Mouse (Mus musculus) G1E (cell line): ENCODE measurements around the gene Car9. TPM values are rescaled to one million over a fixed set of nuclear protein-coding genes. Genes with fewer than 3 reads are reported as not detected.
"Not testable (repeated sequence)": the region's sequence is repeated elsewhere in the genome, so short reads cannot be mapped to it uniquely, and the experiment has no call there.

ENCODE experiments used
- ATAC-seq: 2 replicates; pipeline ENCODE4 v1.8.0; 2016; ENCODE audit warnings: mild to moderate bottlenecking; ENCODE audit not compliant: insufficient number of reproducible peaks, poor library complexity, low FRiP score, severe bottlenecking; ENCODE audit errors: extremely low read depth
- DNase-seq: peaks from one replicate; pipeline ENCODE4 v3.0.0; 2012; ENCODE audit warnings: low spot score
- H3K27me3 ChIP-seq: 2 replicates; pipeline ENCODE4 v1.6.1; 2012; ENCODE audit warnings: mild to moderate bottlenecking, low read length, inconsistent platforms; ENCODE audit not compliant: insufficient read depth
- H3K36me3 ChIP-seq: replicated peaks from 2 replicates; pipeline ENCODE3; 2012; ENCODE audit warnings: mild to moderate bottlenecking, inconsistent platforms
- H3K4me1 ChIP-seq: 2 replicates; pipeline ENCODE4 v1.6.1; 2012; ENCODE audit warnings: low read depth, low read length, inconsistent platforms, mixed read lengths; ENCODE audit not compliant: insufficient read depth
- H3K4me3 ChIP-seq: 2 replicates; pipeline ENCODE4 v1.5.1; 2012; ENCODE audit warnings: low read depth, mild to moderate bottlenecking, inconsistent platforms, low read length, moderate library complexity, mixed read lengths
- H3K9me3 ChIP-seq: replicated peaks from 2 replicates; pipeline ENCODE4 v1.6.1; 2012; ENCODE audit warnings: inconsistent platforms
- CTCF ChIP-seq: IDR thresholded peaks from 2 replicates; pipeline ENCODE4 v1.5.1; 2012; ENCODE audit warnings: low read depth, low read length, inconsistent platforms, mixed read lengths
- GATA1 ChIP-seq: IDR thresholded peaks from 2 replicates; pipeline ENCODE4 v1.6.1; 2012; ENCODE audit warnings: borderline replicate concordance, low read length, inconsistent platforms, mixed read lengths
- GATA2 ChIP-seq: IDR thresholded peaks from 2 replicates; pipeline ENCODE4 v1.6.1; 2012; ENCODE audit warnings: low read depth, low read length, inconsistent platforms, borderline replicate concordance
- POLR2AphosphoS5 ChIP-seq: IDR thresholded peaks from 2 replicates; pipeline ENCODE4 v1.6.1; 2012; ENCODE audit warnings: low read depth, low read length, inconsistent platforms; ENCODE audit not compliant: insufficient replicate concordance
- TAL1 ChIP-seq: conservative IDR thresholded peaks from 2 replicates; pipeline ENCODE4 v1.6.1; 2012; ENCODE audit warnings: low read depth, low read length, inconsistent platforms, mixed read lengths
- polyA plus RNA-seq: library from polyadenylated mRNA; stranded (reverse); fragments of >175 nt; gene quantifications from 2 replicates; pipeline ENCODE4 v1.2.3, GENCODE M21; 2012
- total RNA-seq, 2 experiments: library from RNA; stranded (forward) in 1 of 2; stranded (reverse) in 1 of 2; fragments of 200-1000 nt in 1 of 2; fragments of >200 nt in 1 of 2; fragmentation: Nextera tagmentation in 1 of 2; gene quantifications; 2 replicates each; pipeline ENCODE4 v1.2.3; 2014 to 2017

Gene Car9
- total and polyA plus RNA-seq, 3 experiments = 0.11 TPM; not detected in 2

DNA sequence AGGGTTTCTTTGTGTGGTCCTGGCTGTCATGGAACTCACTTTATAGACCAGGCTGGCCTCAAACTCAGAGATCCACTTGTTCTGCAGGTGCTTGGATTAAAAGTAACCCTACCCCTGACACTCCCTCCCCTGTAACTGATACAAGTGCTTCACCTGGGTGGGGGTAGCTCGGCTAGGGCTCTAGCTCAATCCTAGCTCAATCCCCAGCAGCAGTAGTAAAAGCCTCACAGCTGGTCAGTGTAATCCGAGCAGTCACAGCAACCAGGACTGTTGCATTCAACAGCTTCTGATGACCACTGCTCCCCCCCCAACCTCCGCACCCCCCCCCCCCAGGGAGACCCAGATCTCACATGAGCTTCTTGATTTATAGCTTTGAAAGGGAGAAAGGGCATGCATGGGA, 35.3 kb downstream of the Car9 start:
- 0 out of 2 replicates have a peak, but pooled peaks cover 3% of the 10 kb centered on the region for H3K4me1 ChIP-seq
- DNase-seq = no peak
- peaks cover 16% of the 10 kb centered on the region for H3K9me3 ChIP-seq
- H3K27me3 ChIP-seq = no peaks in the 10 kb centered on the region
- TF ChIP-seq GATA1 = no peak
- TF ChIP-seq CTCF = no peak
- no peak for TF ChIP-seq TAL1
- TF ChIP-seq POLR2AphosphoS5 = no peak
- no peak for TF ChIP-seq GATA2
- no peak for ATAC-seq
- H3K4me3 ChIP-seq = no peak overlapping the region
- peaks cover 99% of the 10 kb centered on the region for H3K36me3 ChIP-seq

DNA sequence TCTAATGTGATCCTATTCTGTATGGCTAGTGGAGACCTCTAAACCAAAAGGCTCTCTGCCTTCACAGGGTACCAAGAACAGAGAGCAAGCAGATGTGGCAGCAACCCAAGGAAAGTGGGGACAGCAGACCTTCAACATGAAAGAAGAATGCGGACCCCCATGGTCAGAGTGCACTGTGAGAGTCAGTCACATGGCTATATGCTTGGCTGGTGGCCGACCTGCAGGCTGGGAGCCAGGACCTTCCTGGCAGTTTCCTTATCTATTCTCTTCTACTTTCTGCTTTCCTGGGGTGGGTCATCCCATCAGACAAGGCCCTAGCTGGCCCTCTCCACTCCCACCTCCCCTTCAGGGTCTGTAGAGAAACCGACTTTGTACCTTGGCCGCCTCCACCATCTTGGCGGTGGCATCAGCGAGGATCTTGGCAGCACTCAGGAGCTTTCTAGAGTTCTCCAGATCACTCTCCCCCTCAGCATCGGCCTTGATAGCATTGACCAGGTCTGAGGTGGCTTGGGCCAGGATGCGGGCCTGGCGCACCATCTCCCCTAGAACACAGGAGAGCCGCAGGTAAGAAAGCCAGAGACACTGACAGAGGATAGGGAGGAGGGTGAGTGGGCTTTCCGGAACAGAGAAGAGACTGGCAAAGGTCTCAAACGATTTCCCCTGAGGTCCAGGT, 39.7 kb downstream of the Car9 start:
- no peak for TF ChIP-seq GATA1
- Histone ChIP-seq H3K36me3 (peaks cover 100% of the 10 kb centered on the region), H3K27me3 (peaks cover 2% of the 10 kb centered on the region; the same call in 1 of the 2 replicates), H3K4me1 (0 out of 2 replicates have a peak, but pooled peaks cover 3% of the 10 kb centered on the region), H3K9me3 (peaks cover 11% of the 10 kb centered on the region), H3K4me3 (no peak overlapping the region)
- ATAC-seq (no peak), DNase-seq (no peak)

DNA sequence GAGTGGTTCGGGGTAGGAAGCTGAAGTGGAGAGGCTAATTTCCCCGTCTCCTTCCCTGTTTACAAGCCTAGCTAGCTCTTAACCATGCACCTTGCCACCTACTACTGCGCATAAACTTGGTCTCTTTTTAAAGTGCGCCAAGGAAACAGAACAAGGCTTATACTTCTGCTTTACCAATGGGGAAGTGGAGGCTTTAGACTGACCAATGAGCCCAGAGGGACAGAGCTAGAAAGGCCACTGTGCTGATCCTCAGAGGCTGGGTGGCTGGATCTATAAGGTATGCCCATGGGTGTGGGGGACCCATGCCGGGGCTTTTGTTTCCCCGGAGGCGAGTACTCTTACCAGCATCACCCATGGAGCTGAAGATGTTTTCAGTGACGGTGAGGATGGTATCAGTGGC, 40.4 kb downstream of the Car9 start:
- no peak for ATAC-seq
- peaks cover 99% of the 10 kb centered on the region for H3K36me3 ChIP-seq
- TF ChIP-seq GATA2 (no peak), CTCF (no peak), POLR2AphosphoS5 (no peak), GATA1 (no peak), TAL1 (no peak)

DNA sequence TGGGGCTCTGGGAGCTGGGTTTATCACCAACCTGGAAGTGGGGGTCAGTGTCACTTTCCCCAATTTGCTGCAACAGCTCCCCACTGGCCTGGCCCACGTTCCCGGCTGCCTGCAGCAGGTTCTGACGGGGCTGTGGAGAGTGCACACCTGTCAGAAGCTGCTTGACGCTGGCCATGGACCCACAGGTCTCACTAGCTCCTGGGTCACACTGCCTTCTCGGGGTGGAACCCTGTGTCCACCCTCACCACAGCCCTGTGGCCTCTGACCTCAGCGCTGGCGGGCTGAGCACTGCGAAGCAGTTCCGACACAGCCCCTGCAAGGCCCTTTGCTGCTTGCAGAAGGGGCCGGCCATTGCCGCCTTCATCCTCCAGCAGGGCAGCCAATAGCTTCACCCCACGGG, 42.3 kb downstream of the Car9 start:
- Histone ChIP-seq H3K4me3 (no peak overlapping the region), H3K36me3 (peaks cover 99% of the 10 kb centered on the region), H3K4me1 (peaks cover 4% of the 10 kb centered on the region; the same call in 1 of the 2 replicates), H3K27me3 (peaks cover 2% of the 10 kb centered on the region; the same call in 1 of the 2 replicates), H3K9me3 (peaks cover 8% of the 10 kb centered on the region)
- DNase-seq = no peak
- no peak for ATAC-seq
- TF ChIP-seq TAL1 = no peak
- no peak for TF ChIP-seq GATA1
- TF ChIP-seq GATA2 = no peak
- TF ChIP-seq CTCF = no peak
- TF ChIP-seq POLR2AphosphoS5 = no peak

More for the DNA sequence above, 40.4 kb downstream of the Car9 start:
- no peak for DNase-seq
- Histone ChIP-seq H3K27me3 (peaks cover 2% of the 10 kb centered on the region; the same call in 1 of the 2 replicates), H3K4me3 (no peak overlapping the region), H3K4me1 (0 out of 2 replicates have a peak, but pooled peaks cover 3% of the 10 kb centered on the region), H3K9me3 (peaks cover 10% of the 10 kb centered on the region)

DNA sequence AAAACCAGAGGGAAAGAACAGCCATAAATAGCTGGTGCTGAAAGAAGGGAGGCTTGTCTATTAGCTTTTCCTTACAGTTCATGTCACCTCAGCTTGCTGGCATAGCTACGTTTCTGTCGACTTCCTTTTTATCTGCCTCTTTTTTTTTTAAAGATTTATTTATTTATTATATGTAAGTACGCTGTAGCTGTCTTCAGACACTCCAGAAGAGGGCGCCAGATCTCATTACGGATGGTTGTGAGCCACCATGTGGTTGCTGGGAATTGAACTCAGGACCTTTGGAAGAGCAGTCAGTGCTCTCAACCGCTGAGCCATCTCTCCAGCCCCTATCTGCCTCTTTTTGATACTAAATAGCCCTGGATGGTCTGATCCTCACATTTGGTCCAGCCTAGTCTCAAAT, 45.1 kb downstream of the Car9 start:
- not testable (repeated sequence) for H3K4me1 ChIP-seq, ATAC-seq, H3K27me3 ChIP-seq

DNA sequence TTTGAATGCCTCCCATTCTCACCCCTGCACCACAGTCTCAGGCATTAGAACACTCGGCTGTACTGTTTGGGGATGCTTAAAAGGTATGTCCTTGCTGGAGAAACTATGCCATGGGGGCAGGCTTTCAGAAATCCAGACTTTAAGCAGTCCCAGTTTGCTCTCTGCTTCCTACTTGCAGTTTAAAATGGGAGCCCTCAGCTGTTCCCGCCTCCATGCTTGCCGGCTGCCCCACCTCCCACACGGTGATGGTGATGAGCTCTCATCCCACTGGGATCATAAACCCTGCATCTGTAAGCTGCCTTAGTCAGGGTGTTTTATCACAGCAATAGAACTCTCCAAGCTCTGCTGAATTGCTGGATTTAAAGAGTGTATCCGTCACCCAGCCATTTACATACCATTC, 45.7 kb downstream of the Car9 start:
- H3K36me3 ChIP-seq = peaks cover 99% of the 10 kb centered on the region
- no peak for TF ChIP-seq GATA1
- no peak for TF ChIP-seq CTCF
- TF ChIP-seq POLR2AphosphoS5 = no peak
- no peak for TF ChIP-seq GATA2
- no peak for TF ChIP-seq TAL1
- no peak overlapping the region for H3K4me3 ChIP-seq
- peaks cover 8% of the 10 kb centered on the region for H3K9me3 ChIP-seq
- peaks cover 14% of the 10 kb centered on the region for H3K4me1 ChIP-seq
- ATAC-seq (no peak), DNase-seq (no peak)
- H3K27me3 ChIP-seq = peaks cover 1% of the 10 kb centered on the region; the same call in 1 of the 2 replicates

More for the DNA sequence above, 45.1 kb downstream of the Car9 start:
- not testable (repeated sequence) for H3K4me3 ChIP-seq, DNase-seq, H3K9me3 ChIP-seq
- peaks cover 99% of the 10 kb centered on the region for H3K36me3 ChIP-seq

DNA sequence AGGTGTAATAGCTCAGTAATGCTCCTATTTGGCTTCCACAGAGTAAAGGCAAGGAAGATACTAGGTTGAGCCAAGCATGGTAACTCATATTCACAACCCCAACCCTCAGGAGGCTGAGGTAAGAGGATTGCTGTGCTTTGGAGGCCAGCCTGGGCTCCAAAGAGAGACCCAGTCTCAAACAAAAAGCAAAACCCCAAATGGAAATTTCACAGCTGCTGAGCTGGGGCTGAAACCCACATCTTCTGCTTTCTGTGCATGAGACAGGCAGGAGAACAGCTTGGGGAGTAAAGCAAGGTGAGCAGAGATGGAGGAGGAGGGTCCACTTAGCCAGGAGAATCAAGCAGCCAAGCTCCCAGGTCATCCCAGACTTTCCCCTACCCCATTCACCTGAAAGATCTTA, 47.1 kb downstream of the Car9 start:
- DNase-seq (no peak), ATAC-seq (no peak)
- H3K4me1 ChIP-seq = peaks cover 28% of the 10 kb centered on the region

More for the DNA sequence above, 47.1 kb downstream of the Car9 start:
- no peak overlapping the region for H3K4me3 ChIP-seq
- TF ChIP-seq POLR2AphosphoS5 (no peak), TAL1 (no peak), GATA1 (no peak), GATA2 (no peak), CTCF (no peak)
- H3K9me3 ChIP-seq = peaks cover 8% of the 10 kb centered on the region
- H3K27me3 ChIP-seq = no peaks in the 10 kb centered on the region
- peaks cover 99% of the 10 kb centered on the region for H3K36me3 ChIP-seq
